ENCODE assay signal across 28 mouse cellular contexts in genomic region chr3:90575320-90575719, GRCm38 (mm10). TPM values are rescaled to one million over a fixed set of nuclear protein-coding genes. Genes with fewer than 3 reads are reported as not detected.
DNase-seq lines count a peak whose midpoint lies in the region; ATAC-seq and TF ChIP-seq lines count a peak whose summit lies in the region.
"Had no signal": no experiment of that assay in that cellular context is flagged by ENCODE, and none has a peak within 500 bp of the region (broad histone marks: within the 10 kb centered on the region; RNA-seq: fewer than 3 reads in every experiment).

No protein-coding gene starts in this region.

- TF ChIP-seq EP300 in stomach, postnatal 0 days (optimal IDR thresholded peaks at IDR 0.05), result no peak

- peak overlapping the region; percentile 63 for H3K4me2 ChIP-seq in myocyte (ENCODE audit: low read depth)
- no peak overlapping the region for H3K4me2 ChIP-seq in stomach, postnatal 0 days (replicated peaks; ENCODE audit: low read depth)
- H3K4me2 ChIP-seq: heart, embryonic 13.5 days; hindbrain, embryonic 14.5 days had no signal

- no peak for TF ChIP-seq POLR2A in myocyte (IDR thresholded peaks at IDR 0.05; ENCODE audit: insufficient read length, low read depth)

- H3K79me2 ChIP-seq in C2C12 (ENCODE audit: control insufficient read depth, insufficient read depth) (no peaks in the 10 kb centered on the region), myocyte (ENCODE audit: control insufficient read depth, insufficient read depth) (no peaks in the 10 kb centered on the region)

- H3ac ChIP-seq in C2C12 (ENCODE audit: control insufficient read depth, insufficient read length, low read depth) (no peak overlapping the region), myocyte (ENCODE audit: control insufficient read depth, insufficient read length) (no peak overlapping the region)

- H3K36me3 ChIP-seq in C2C12 (ENCODE audit: control insufficient read depth, insufficient read depth), result no peaks in the 10 kb centered on the region
- no peaks in the 10 kb centered on the region for H3K36me3 ChIP-seq in myocyte (ENCODE audit: control insufficient read depth, insufficient read depth)
- no peaks in the 10 kb centered on the region for H3K36me3 ChIP-seq in stomach, postnatal 0 days (ENCODE audit: control insufficient read depth, insufficient read depth, low read length)
- H3K36me3 ChIP-seq: G1E; heart, embryonic 10.5 days; heart, embryonic 13.5 days had no signal

- no peaks in the 10 kb centered on the region for H3K9me3 ChIP-seq in stomach, postnatal 0 days (ENCODE audit: control insufficient read depth, low read length)
- H3K9me3 ChIP-seq: G1E; heart, embryonic 10.5 days; heart, embryonic 13.5 days had no signal

- WGBS in stomach, postnatal 0 days, result 51% methylated on average over 3 of the region's 3 CpGs

- no peak overlapping the region for H3K4me3 ChIP-seq in C2C12 (ENCODE audit: insufficient read depth, poor library complexity, severe bottlenecking)
- H3K4me3 ChIP-seq in myocyte, result no peak overlapping the region
- no peak overlapping the region for H3K4me3 ChIP-seq in stomach, postnatal 0 days (ENCODE audit: low read depth, low read length)
- H3K4me3 ChIP-seq: heart, adult 2 months; heart, embryonic 10.5 days; heart, embryonic 13.5 days had no signal

- TF ChIP-seq CTCF in C2C12 (IDR thresholded peaks at IDR 0.05; ENCODE audit: control insufficient read depth, insufficient read depth, insufficient read length), result no peak
- no peak for TF ChIP-seq CTCF in stomach, postnatal 0 days (IDR thresholded peaks at IDR 0.05; ENCODE audit: low read depth)

- no peaks in the 10 kb centered on the region for H3K79me3 ChIP-seq in C2C12 (ENCODE audit: low read depth)

- no peak overlapping the region for H3K9ac ChIP-seq in stomach, postnatal 0 days (ENCODE audit: low read length)
- H3K9ac ChIP-seq: forebrain, postnatal 0 days; heart, embryonic 13.5 days; hindbrain, embryonic 14.5 days had no signal

- H3K27me3 ChIP-seq in C2C12 (ENCODE audit: control insufficient read depth, insufficient read depth, insufficient read length) (no peaks in the 10 kb centered on the region), myocyte (ENCODE audit: control insufficient read depth, insufficient read depth, insufficient read length) (no peaks in the 10 kb centered on the region)
- H3K27me3 ChIP-seq in stomach, postnatal 0 days (ENCODE audit: control insufficient read depth, insufficient read depth, low read length), result no peaks in the 10 kb centered on the region
- H3K27me3 ChIP-seq: heart, embryonic 13.5 days had no signal

- H3K27ac ChIP-seq in stomach, postnatal 0 days (replicated peaks), result peak overlapping the region; percentile 71; the same call in 1 of the 2 replicates
- H3K27ac ChIP-seq: heart, embryonic 10.5 days; heart, embryonic 13.5 days; hindbrain, embryonic 14.5 days; hindbrain, postnatal 0 days had no signal

- H3K4me1 ChIP-seq in stomach, postnatal 0 days (replicated peaks; ENCODE audit: control insufficient read depth, insufficient read depth), result no peaks in the 10 kb centered on the region
- H3K4me1 ChIP-seq: heart, embryonic 10.5 days; heart, embryonic 13.5 days had no signal

- DNase-seq in 3134 (ENCODE audit: extremely low read depth, insufficient read length, low spot score), result peak; percentile 41
- DNase-seq in stomach, postnatal 0 days (ENCODE audit: low spot score), result no peak
- DNase-seq in testis, postnatal 14 days (ENCODE audit: low spot score), result no peak
- DNase-seq in Muller cell, postnatal 12 days (ENCODE audit: inconsistent ontology term), result no peak
- no peak for DNase-seq in right cerebral cortex, postnatal 25 days
- DNase-seq: adrenal gland, adult 8-10 months; cerebellum, adult 11-12 months; cerebellum, adult 8-10 months; forebrain, postnatal 0 days; heart, postnatal 4 days had no signal

- ATAC-seq in stomach, postnatal 0 days (ENCODE audit: low FRiP score, low TSS enrichment), result no peak
- ATAC-seq: activated CD4-positive, CD25-positive, alpha-beta regulatory T cell, adult 4 months; forebrain, embryonic 14.5 days; forebrain, postnatal 0 days; hindbrain, postnatal 0 days; inflammation-experienced regulatory T-cells, adult 6 months had no signal

TF ChIP-seq in C2C12, 6 proteins besides CTCF, POLR2A, EP300 and RAD21:
- peak; percentile 82 for TF ChIP-seq CEBPB (IDR thresholded peaks at IDR 0.05; ENCODE audit: low read depth)
- no peak for TF ChIP-seq USF1 (IDR thresholded peaks at IDR 0.05; ENCODE audit: low read depth)
- TF ChIP-seq FOSL1 (IDR thresholded peaks at IDR 0.05; ENCODE audit: insufficient read depth, low read length, poor library complexity, severe bottlenecking), result no peak
- TF ChIP-seq MYOG (IDR thresholded peaks at IDR 0.05; ENCODE audit: control insufficient read depth, extremely low read depth, insufficient read length), result no peak

TF ChIP-seq in myocyte, 11 proteins besides CTCF, POLR2A, EP300 and RAD21:
- TF ChIP-seq CEBPB (IDR thresholded peaks at IDR 0.05; ENCODE audit: insufficient read depth, poor library complexity, severe bottlenecking) (peak; percentile 50; the same call in 1 of the 2 replicates), E2F4 (IDR thresholded peaks at IDR 0.05; ENCODE audit: insufficient read depth) (no peak)

RNA-seq across cellular contexts. Expression of gene S100a2, which starts 14.7 kb away (rescaled TPM):
- polyA plus RNA-seq in C2C12 (2012; fragmentation: generic; extraction: Trizol) (not detected), myocyte (2012; fragmentation: generic; extraction: Trizol) (not detected)
- 0.65 and 1.2 TPM in 2 replicates for polyA plus RNA-seq in stomach, postnatal 0 days (2015; fragmentation: Nextera tagmentation; extraction: Ambion mirVana)
- polyA plus RNA-seq: activated CD4-positive, CD25-positive, alpha-beta regulatory T cell, adult 4 months; brain, embryonic 14.5 days; embryonic facial prominence, embryonic 11.5 days; embryonic facial prominence, embryonic 14.5 days; forebrain, embryonic 11.5 days; forebrain, embryonic 14.5 days; forebrain, postnatal 0 days; frontal cortex, adult 2 months; G1E; heart, adult 2 months; heart, embryonic 10.5 days; heart, embryonic 13.5 days; heart, embryonic 16.5 days; hindbrain, embryonic 11.5 days; hindbrain, embryonic 14.5 days; hindbrain, postnatal 0 days had no signal

RNA-seq across cellular contexts. Expression of gene S100a3, which starts 14.9 kb away (rescaled TPM):
- 22.0 TPM for polyA plus RNA-seq in C2C12 (2012; fragmentation: generic; extraction: Trizol)
- 4.7 TPM for polyA plus RNA-seq in myocyte (2012; fragmentation: generic; extraction: Trizol)
- polyA plus RNA-seq in stomach, postnatal 0 days (2015; fragmentation: Nextera tagmentation; extraction: Ambion mirVana), result 1.2 and 2.1 TPM in 2 replicates
- polyA plus RNA-seq: embryonic facial prominence, embryonic 11.5 days; forebrain, embryonic 11.5 days; forebrain, embryonic 14.5 days; G1E had no signal

RNA-seq across cellular contexts. Expression of gene Gm42674, which starts 26.4 kb away (rescaled TPM):
- 1.5 TPM for polyA plus RNA-seq in C2C12 (2012; fragmentation: generic; extraction: Trizol)
- 0.89 TPM for polyA plus RNA-seq in myocyte (2012; fragmentation: generic; extraction: Trizol)
- polyA plus RNA-seq in stomach, postnatal 0 days (2015; fragmentation: Nextera tagmentation; extraction: Ambion mirVana), result not detected in 2 replicates
- polyA plus RNA-seq: activated CD4-positive, CD25-positive, alpha-beta regulatory T cell, adult 4 months; brain, embryonic 14.5 days; embryonic facial prominence, embryonic 11.5 days; embryonic facial prominence, embryonic 14.5 days; forebrain, embryonic 11.5 days; forebrain, embryonic 14.5 days; forebrain, postnatal 0 days; frontal cortex, adult 2 months; G1E; heart, adult 2 months; heart, embryonic 10.5 days; heart, embryonic 13.5 days; heart, embryonic 16.5 days; hindbrain, embryonic 11.5 days; hindbrain, embryonic 14.5 days; hindbrain, postnatal 0 days; inflammation-experienced regulatory T-cells, adult 6 months had no signal

RNA-seq across cellular contexts. Expression of gene S100a4, which starts 28.3 kb away (rescaled TPM):
- polyA plus RNA-seq in C2C12 (2012; fragmentation: generic; extraction: Trizol), result 11,980 TPM
- polyA plus RNA-seq in myocyte (2012; fragmentation: generic; extraction: Trizol), result 3,627 TPM
- 12.1 and 17.4 TPM in 2 replicates for polyA plus RNA-seq in stomach, postnatal 0 days (2015; fragmentation: Nextera tagmentation; extraction: Ambion mirVana)
- polyA plus RNA-seq: G1E had no signal

RNA-seq across cellular contexts. Expression of gene S100a5, which starts 33.0 kb away (rescaled TPM):
- polyA plus RNA-seq in C2C12 (2012; fragmentation: generic; extraction: Trizol) (0.43 TPM), myocyte (2012; fragmentation: generic; extraction: Trizol) (0.19 TPM)
- polyA plus RNA-seq in stomach, postnatal 0 days (2015; fragmentation: Nextera tagmentation; extraction: Ambion mirVana), result 9.6 and 10.5 TPM in 2 replicates
- polyA plus RNA-seq: activated CD4-positive, CD25-positive, alpha-beta regulatory T cell, adult 4 months; brain, embryonic 14.5 days; embryonic facial prominence, embryonic 11.5 days; forebrain, embryonic 11.5 days; forebrain, embryonic 14.5 days; forebrain, postnatal 0 days; G1E; heart, adult 2 months; heart, embryonic 10.5 days; heart, embryonic 13.5 days; heart, embryonic 16.5 days; hindbrain, embryonic 11.5 days; hindbrain, embryonic 14.5 days; hindbrain, postnatal 0 days; inflammation-experienced regulatory T-cells, adult 6 months had no signal
